Mouse (Mus musculus): Measurements from ENCODE around the gene Sdk1. TPM values are rescaled to one million over a fixed set of nuclear protein-coding genes. Genes with fewer than 3 reads are reported as not detected.

Gene Sdk1
- total RNA-seq, 2 experiments from 2014 or later, result 1.2 to 1.5 TPM

GRCm38 (mm10) chr5:141312305-141312704, 71.0 kb downstream of the Sdk1 start:
- no peak for DNase-seq
- intact Hi-C loops (cut with DNase I), result no loop called here

GRCm38 (mm10) chr5:141317095-141317494, 75.8 kb downstream of the Sdk1 start:
- DNase-seq, result no peak
- intact Hi-C loops (cut with DNase I), result no loop called here

DNA sequence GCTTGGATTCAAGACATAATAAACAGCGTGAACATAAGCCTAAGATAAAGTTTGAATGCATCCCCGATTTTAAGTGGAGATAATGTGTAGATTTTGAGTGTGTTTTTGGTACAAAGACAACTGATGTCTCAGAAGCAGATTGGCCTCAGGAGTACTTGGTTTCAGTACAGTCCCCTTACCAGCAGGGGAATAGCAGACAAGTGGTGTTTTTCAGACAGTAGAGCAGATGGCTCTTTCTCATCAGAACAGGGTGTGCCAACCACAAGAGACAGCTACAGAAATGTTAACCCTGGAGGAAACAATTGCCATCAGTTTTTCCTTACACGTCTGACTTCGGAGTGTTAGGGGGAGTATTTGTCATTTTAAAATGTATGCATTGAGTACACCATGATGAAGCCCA, 83.6 kb downstream of the Sdk1 start:
- intact Hi-C loops (cut with DNase I), result no loop called here
- no peak for DNase-seq

GRCm38 (mm10) chr5:141344376-141344775, 103.1 kb downstream of the Sdk1 start:
- DNase-seq, result no peak
- intact Hi-C loops (cut with DNase I), result no loop called here

- no peak for DNase-seq
- intact Hi-C loops (cut with DNase I), result no loop called here
These were observed 104.2 kb downstream of the Sdk1 start for GRCm38 (mm10) chr5:141345476-141345875.

GRCm38 (mm10) chr5:141362676-141363075, 121.4 kb downstream of the Sdk1 start:
- intact Hi-C loops (cut with DNase I), result no loop called here
- DNase-seq, result no peak

- DNase-seq, result no peak
- intact Hi-C loops (cut with DNase I), result no loop called here
These were observed 122.7 kb downstream of the Sdk1 start for GRCm38 (mm10) chr5:141363956-141364355.

- DNase-seq, result no peak
- intact Hi-C loops (cut with DNase I), result no loop called here
These were observed 127.3 kb downstream of the Sdk1 start for GRCm38 (mm10) chr5:141368567-141368966.

GRCm38 (mm10) chr5:141374797-141375196, 133.5 kb downstream of the Sdk1 start:
- intact Hi-C loops (cut with DNase I), result no loop called here
- no peak for DNase-seq

DNA sequence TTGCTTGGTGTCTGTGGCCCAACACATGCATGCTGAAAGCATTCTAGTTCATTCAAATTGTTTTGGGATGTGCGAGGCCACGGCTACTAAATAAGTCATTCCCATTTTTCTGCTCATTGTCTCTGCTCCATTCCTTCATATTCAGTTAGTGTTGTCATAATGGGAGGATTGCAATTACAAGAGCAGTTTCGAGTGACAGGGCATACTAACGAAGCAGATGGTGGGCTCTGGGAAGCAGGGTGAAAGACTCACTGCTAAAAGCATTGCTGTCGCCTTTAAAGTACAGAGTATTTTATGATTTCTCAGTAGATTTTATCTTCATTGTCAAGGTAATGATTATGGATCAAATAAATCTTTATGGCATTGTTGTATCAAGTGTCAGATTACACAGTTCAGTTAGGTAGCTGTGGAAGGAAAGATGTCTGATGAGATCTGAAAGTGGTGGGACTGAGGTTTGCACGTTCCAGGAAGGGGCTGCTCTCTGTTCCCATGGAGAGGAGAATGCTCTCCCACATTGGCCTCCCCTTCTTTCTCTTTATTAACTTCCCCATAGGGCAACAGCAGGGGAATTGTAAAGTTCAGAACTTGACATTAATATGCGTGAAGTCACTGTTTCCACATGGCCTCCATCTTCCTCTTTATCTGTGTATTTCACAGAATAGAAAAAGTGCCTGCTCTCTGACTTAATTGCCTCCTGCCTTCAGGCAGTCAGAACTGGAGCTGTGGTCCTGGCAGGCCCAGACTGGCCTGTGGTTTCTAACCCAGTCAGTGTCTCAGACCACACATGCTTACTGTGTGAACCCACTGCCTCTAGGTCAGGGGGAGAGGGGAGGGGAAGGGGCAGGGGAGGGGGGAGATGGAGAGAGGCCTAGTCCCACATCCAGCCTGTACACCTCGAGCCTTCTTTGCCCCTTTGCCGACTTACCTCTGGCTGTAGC, 138.8 kb downstream of the Sdk1 start:
- DNase-seq, result no peak
- intact Hi-C loops (cut with DNase I), result no loop called here

DNA sequence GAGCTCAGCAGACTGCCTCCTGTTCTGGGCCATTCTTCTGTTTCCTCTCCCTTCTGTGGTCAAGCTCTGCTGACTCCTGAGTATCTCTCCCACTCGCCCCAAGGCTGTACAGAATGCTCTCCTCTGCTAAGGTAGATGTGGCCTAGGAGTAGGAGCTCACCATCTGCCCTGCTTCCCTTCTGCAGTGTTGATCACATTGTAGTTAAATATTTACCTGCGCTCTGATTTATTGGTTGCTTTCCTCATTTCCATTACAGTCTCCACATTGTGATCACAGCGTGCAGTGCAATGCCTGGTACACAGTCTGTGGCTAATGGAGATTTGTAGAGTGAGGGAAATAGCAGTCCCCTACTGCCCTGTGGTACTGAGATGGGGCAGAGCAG, 139.5 kb downstream of the Sdk1 start:
- intact Hi-C loops (cut with DNase I), result no loop called here
- no peak for DNase-seq

DNA sequence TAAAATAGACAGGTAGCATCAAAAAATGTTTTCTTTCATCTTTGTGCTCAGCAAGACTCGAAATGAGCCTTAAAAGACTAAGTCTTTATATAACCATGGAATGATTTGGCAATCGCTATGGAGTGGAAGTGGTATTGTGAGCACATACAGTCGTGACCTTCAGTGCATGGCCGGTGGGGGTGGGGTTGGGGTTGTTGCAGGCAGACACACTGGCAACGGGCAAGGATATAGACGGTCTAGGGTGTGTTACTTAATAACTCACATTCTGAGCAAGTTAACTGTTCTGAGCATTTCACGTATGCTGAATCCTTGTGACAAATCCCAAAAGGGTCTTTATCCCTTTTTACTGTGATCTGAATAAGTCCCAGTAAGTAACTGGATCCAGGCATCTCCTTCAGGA, 140.3 kb downstream of the Sdk1 start:
- intact Hi-C loops (cut with DNase I), result no loop called here

GRCm38 (mm10) chr5:141382246-141382835, 141.1 kb downstream of the Sdk1 start:
- DNase-seq, result no peak
- intact Hi-C loops (cut with DNase I), result no loop called here

More for the DNA sequence above, 140.3 kb downstream of the Sdk1 start:
- no peak for DNase-seq

DNA sequence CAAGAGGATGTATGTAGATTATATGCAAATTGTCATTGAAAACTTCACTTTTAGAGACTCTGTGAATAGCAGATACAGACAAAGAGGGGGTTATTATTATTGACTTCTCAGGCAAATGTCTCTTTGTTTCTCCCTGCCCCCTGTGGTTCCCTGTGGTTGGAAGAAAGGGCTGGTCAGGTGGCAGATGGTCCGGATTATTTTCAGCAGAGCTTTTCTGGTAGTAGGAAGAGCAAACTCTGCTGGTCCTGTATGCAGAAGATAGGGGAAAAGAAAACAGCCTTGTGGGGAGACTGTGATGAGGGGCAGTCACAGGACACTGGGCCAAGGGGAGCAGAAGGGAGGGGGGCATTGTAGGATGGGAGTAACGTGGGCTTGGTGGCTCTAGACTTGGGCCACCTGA, 147.2 kb downstream of the Sdk1 start:
- intact Hi-C loops (cut with DNase I), result no loop called here
- no peak for DNase-seq

DNA sequence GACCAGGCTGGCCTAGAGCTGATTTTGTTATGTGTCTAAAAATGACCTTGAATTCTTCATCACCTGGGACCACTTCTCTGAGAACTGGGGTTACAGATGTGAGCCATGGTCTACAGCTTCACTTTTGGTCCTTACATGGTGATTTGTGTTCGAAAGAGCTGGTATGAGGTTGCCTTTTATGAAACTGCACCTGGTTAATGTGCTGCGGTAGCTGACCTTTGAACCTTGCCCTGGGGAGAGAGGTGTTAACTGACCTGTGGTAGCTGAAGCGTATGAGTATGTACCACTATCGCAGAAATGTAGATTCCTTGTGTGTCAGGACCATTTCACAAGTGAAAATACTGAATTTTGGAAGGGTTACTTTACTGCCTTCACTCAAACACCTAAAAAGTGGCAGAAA, 149.3 kb downstream of the Sdk1 start:
- intact Hi-C loops (cut with DNase I), result no loop called here
- no peak for DNase-seq

DNA sequence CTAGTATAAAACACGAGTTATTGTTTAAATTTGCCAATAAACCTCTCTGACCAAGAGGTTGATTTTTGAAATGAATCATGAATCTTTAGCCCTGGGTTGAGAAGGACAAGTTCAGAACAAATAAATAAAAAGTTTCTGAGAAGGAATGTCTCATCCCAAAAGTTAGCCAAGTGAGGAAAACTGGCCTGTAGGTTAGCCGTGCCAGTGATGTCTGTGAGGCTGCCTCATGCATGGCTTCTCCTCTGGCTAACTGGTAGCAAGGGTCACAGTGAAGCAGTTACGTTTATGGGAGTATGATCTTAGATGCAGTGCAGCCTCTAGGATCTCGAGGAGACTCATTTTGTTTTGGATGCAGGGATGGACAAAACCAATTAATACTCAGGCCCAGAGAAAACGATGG, 149.9 kb downstream of the Sdk1 start:
- intact Hi-C loops (cut with DNase I), result no loop called here
- no peak for DNase-seq

GRCm38 (mm10) chr5:141393846-141394245, 152.6 kb downstream of the Sdk1 start:
- intact Hi-C loops (cut with DNase I), result no loop called here

GRCm38 (mm10) chr5:141394586-141394985, 153.3 kb downstream of the Sdk1 start:
- DNase-seq, result no peak
- intact Hi-C loops (cut with DNase I), result no loop called here

More at GRCm38 (mm10) chr5:141393846-141394245, 152.6 kb downstream of the Sdk1 start:
- DNase-seq, result no peak

- intact Hi-C loops (cut with DNase I), result no loop called here
- no peak for DNase-seq
These were observed 162.5 kb downstream of the Sdk1 start for GRCm38 (mm10) chr5:141403741-141404140.

- intact Hi-C loops (cut with DNase I), result no loop called here
- DNase-seq, result no peak
These were observed 163.4 kb downstream of the Sdk1 start for GRCm38 (mm10) chr5:141404651-141405050.

GRCm38 (mm10) chr5:141406926-141407325, 165.6 kb downstream of the Sdk1 start:
- intact Hi-C loops (cut with DNase I), result no loop called here
- DNase-seq, result no peak

- DNase-seq, result no peak
- intact Hi-C loops (cut with DNase I), result no loop called here
These were observed 171.7 kb downstream of the Sdk1 start for GRCm38 (mm10) chr5:141413013-141413412.
